Mouse (Mus musculus): ENCODE results near the gene Ccdc130. TPM values are rescaled to one million over a fixed set of nuclear protein-coding genes. Genes with fewer than 3 reads are reported as not detected.

Ccdc130 gene
- polyA plus RNA-seq, 3 experiments from 2014 or later = 40.4 to 53.7 (median 44.6) TPM

DNA sequence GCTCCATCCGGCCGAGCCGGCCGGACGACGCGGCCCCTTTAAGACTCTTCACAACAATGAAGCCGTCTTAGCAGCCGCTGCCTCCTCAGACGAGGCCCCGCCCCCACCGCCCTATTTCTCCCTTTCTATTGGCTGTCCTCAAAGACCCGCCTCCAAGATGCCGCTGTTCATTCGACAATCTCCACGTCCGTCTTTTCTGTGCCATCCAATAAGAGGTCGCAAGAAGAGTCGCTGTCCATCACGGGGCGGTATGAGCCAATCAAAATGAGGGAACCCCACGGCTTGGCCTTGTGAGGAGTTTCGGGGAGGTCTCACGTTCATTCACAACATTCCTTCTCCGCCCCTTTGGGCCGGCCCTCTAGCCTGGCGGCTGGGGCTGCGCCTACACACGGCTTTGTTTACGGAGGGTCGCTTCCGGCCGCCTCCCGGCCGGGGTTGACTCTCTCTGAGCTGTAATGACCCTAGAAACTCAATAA lies 33.1 kb downstream of the Ccdc130 start, which contains the start of gene Zswim4:
Zswim4 (minus strand) TSS at position 58 of the 476 bp plus-strand sequence.
- ATAC-seq = peak; percentile 99

DNA sequence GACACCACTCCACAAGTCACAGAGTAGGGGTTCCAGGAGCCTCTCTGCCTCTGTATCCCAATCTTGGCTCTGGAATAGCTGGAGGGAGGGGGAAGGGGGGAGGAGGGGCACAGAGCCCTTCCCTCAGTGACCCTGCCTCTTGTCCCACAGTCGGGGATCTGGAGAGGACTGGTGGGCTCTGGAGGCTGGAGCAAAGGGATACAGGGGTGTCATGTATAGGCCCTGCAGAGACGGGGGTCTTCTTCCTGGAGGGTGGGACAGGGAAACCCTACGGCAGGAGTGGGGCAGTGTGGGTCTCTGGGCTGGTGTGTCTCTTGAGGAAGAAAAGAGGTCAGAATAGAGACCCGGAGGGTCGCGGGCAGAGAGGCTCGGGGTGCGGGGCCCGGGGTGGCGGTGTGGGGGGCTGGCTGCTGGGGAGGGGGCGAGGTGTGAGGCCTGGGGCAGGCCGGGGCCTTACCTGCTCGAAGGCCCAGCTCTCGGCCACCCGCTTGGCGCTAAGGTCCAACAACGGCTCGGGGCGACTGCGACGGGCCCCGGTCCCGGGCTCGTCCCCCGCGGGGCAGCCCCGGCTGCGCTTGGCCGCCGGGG lies 33.7 kb downstream of the Ccdc130 start:
- ATAC-seq = no peak

DNA sequence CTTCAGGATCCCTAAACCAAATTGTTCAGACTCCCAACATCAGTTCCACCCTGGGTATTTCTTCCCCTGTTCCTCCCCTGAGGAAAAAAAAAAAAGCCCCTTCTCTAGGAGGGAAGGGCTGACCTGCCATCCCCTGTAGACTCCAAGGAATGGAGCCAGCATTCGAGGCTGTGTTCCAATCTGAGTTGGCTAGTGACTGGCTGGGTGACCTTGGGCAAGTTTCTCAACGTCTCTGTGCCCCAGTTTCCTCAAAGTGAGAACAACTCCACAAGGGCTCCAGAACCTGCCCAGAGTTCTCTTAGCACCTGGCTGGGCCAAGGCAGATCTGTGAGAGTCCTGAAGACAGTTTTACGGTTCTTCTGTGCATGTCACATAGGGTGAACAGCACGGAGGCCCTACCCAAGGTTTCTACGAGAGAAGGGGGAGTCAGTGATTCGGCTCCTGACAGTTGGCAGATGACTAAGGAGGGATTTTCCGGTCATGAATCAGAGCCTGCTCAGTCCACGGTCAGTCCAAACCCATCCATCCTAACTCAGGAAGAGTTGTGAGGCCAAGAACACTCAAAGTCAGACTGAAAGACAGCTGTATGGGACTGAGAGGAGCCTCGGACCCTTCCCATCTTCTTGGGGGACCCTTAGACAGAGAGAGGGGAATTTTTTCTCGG lies 34.3 kb downstream of the Ccdc130 start:
- no peak for ATAC-seq

DNA sequence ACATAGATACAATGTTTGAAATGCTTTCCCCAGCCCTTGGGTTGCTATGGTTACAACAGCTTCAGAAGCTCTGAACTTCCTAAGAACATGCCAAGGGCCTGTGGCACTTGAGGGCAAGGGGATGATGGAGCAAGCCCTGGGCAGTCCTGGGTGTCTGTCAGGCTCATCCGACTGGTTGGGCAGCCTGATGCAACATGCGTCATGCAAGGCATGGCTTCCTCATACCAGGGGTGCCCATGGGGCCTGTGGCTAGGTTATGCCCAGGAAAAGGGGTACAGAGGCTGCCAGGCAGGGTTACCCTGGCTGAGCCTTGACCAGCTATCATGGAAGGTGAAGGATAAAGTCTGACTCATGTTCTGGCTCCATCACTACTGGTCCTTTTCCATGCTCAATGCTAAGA lies 37.1 kb downstream of the Ccdc130 start:
- ATAC-seq = no peak

DNA sequence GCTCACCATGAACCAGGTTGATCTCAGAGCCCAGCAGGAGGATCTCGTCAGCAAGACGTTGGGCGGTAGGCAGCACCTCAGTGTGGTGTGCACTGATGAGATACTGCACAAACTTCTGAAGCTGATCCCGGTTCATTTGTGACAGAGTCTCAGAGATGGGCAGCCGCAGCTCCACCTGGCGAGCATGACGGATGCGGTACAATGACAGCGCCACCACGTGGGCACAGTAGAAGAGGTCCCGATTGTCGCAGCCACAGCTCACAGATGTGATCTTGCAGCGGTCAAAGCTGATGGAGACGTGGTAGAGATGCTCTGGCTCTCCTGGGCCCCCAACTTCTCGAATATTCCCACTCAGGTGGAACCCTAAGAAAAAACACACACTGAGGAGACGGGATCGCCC lies 39.4 kb downstream of the Ccdc130 start:
- ATAC-seq = no peak

DNA sequence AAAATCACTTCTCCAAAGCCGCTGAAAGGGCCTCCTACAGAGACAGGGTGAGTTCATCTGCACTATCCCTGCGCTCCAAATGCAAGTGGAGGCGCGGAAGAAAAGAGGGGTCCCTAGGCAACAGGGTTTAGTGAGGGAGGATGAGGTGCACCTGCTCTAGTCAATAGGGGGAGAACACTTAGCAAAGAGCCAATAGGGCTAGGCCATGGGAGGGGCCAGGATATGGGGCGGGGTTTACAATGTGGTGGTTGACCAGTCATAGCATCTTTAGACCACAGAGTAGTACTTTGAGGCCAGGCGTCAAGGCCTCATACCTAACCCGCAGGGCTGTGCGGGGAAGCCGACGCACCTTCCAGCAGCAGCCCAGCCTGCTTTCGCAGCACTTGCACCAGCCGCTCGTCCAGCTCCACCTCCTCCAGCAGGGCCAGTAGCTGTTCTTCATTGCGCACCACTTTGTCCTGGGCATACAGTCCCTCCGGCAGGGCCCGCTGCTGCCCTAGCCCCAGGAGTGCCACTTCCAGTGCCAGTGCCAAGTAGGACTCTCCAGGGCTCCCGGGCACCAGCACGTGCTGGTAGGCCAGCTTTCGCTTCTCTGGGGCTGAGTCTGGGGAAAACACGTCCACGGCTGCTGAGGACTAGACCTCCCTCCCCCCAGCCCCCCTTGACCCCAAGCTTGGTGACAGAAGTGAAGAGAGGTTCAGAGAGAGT lies 46.7 kb downstream of the Ccdc130 start:
- ATAC-seq = no peak

DNA sequence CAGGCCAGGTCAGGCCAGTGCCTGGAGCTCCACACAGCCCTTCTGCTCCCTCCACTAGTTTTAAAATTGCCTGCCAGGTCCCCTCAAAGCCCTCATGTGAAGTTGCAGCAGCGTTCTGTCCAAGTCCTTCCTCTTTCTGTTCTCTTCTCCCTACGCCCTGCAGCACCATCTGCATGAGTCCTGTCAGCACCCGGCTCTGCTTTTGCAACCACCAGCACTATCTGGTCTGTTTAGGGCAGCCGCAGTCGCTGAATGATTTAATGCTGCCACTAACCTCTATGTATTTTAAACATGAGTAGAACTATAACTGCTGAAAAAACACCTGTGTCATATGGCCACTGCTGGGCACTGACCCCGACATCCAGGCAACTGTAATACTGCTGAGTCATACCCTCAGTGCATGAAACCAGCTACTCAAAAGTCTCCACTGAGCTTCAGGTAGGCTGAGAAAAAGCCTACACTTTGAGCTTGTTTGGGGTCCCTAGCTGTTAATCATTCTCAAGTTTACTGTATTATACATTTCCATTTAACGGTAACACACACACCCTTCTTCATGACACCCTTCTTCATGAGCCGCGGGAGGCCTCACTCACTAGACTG lies 47.5 kb downstream of the Ccdc130 start:
- ATAC-seq = no peak

DNA sequence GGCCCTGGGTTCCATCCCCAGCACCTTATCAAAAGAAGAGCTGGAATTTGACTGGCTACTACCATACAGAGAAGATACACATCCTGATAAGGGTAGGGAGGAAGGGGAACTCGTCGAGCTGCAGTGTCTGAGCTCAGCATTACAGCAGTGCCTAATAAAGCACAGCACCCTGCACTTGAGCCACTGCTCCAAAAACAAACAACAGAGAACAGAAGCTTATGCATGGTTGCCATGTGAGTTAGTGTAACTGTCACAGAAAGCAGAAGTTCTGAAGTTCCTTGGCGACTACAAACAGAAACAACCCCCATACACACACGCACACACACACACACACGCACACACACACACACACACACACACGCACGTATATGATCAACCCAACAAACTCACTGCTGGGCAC lies 50.1 kb downstream of the Ccdc130 start:
- no peak for ATAC-seq

DNA sequence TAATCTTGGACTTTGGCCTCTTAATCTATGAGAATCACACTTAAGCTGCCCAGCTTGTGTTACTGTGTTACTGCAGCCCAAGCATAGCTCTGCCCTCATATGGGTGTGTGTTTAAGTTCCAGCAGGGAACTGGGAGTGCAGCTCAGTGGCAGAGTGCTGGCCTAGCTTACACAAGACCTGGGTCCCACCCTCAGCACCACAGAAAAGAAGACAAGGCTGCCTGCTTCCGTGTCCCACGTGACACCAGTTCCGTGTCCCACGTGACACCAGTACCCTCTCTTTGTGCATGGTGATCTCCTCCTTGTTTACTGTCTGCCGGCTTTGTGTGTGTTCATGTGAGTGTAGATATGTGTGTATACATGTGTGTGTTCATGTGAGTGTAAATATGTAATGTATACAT lies 52.0 kb downstream of the Ccdc130 start:
- ATAC-seq = no peak

DNA sequence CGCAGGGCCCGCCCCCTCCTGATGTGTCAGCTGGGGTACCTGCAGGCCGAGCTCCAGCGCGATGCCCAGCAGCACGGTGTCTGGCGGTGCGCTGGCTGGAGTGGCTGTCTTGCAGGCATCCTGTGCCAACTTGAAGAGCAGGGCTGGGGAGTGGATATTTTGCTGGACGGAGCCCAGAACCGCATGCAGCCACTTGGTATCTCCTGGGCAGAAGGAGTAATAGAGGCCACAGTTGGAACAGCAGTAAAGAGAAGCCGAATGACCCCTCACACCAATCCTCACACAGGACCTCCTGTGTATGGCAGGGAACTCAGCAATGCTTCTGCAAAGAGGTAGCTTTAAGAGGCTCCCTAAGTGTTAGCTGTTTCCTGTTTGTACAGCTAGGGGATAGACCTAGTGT lies 53.0 kb downstream of the Ccdc130 start:
- ATAC-seq = no peak

DNA sequence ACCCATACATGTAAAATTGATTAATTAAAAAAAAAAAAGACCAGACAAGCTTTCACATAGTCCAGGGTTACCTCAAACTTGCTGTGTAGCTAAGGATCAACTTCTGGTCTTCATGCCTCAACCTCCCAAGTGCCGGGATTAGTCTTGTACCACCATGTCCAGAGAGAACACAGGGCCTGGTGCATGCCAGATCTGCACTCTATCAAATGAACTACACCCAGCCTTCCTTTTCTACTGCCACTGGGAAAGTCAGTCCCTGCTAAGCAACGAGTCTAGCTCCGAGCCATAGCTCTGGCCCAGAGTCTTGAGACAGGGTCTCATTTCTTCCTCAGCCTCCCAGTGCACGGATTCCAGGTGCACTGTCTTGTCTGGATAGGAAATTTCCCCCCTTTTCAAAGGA lies 56.9 kb downstream of the Ccdc130 start:
- no peak for ATAC-seq

DNA sequence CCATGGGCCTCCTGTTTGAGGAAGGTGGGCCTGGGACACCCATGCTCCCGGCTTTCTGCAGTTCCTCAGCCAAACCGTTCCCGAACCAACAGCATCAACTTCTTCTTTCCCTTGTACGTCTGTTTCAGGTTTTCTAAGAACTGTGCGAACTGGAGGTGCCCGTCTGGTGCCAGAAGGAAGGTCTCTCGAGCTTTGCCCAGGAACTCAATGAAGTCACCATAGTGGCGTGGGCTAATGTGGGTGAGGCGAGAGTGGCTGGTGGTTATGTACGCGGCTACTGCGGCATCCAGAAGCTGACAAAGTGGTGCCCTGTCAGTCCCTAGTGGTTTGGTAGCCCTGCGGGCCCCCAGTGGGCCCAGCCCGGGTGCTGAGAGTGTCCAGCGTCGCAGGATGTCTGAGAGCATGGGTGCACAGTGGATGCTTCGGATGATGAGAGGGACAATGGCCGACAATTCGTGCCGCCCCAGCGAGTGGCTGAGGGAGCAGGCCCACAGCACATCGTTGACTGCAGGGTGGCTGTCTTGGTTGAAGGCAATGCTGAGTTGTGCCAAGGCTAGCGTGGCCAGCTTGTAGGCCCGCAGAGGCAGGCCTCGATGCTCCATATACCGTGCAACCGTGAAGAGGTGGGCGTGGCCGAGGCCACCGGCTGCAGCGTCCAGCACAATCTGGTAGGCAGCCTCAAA lies 58.2 kb downstream of the Ccdc130 start:
- ATAC-seq = no peak

DNA sequence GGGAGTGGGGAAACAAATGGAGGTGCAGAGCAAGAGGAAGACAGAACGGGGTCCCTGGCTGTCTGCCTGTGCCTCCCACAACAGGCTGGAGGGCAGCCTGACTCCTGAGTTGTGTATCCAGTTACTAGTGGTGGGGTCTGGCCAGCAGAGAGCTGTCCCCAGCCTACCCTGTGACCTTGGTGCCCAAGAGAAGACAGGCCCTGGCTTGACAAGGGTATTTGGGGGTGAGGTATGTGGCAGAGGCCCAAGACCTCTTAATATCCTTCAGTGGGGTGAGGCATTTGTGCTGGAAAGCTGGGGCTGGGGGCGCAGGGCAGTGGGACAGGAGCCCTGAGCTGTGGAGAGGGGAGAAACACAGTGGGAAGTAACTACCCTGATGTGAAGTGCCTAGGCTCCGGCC lies 59.0 kb downstream of the Ccdc130 start:
- ATAC-seq = no peak

DNA sequence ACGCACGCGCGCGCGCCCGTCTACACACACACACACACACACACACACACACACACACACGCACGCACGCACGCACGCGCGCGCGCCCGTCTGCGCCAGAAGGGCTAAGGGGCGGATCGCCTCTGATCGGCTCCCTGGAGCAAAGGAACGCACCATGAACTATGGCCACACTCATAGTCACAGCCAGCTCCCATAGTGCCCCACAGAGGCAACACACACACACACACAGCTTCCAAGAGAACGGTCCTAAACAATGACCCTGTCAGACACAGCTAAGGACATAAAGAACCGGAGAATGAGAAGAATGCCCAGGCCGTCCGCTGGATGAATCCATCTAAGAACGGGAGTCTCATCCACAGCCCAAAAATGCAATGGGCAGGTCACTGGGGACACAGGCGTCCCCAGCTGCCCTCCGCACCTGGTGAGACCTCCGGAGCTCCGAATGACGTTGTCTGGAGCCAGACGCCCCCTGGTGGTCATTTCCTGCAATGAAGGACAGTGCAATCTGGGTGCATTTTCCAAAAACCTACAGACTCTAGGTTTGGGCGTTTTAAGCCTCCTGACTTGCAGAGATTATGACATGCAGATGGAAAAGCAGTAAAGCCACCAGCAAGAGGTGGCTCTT lies 59.9 kb downstream of the Ccdc130 start:
- ATAC-seq = peak; percentile 72

DNA sequence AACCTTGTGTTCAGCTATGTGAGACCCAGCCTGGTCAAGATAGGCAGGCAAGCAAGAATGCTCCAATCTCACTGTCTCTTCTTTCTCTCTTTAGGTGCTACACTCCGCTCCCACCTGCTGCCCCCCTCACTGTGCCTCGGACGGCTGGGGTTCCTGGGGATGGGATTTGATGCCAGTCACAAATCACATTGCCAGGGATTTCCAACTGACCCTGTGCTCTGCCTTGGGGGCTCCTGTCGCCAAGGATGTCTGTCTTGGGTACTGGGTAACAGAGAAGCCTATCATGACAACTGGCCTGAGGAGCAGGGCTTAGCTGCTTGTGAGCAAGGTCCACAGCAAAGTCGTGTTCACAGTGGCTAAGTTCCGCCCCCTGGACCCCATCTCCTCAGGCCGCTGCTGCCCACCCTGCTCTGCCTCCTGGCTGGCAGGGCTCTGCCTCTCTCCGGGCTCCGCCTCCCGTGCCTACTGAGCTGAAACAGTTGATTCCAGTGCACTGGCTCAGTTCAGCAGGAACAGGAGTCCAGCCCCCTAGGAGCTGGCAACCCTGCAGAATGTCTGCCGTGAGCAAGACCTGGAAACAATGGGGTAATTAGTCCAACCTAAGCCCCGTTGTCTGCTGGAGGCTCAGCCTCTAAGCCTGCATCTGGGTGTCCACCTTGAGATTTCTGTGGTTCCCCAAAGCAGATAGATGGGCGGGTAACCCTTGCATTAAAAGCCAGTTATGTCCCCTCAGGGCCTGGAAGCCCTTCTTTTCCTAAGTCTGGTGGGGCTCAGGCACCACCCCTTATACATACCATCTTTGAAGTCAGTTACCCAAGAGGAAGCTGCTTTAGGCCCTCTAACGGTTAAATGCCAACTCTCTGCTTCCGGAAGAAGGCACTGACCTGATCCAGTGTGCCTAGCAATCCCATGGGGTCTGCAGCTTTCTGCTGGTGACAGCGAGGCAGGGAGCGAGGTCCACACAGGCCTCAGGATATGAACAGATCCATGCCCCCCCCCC lies 61.5 kb downstream of the Ccdc130 start:
- ATAC-seq = no peak

DNA sequence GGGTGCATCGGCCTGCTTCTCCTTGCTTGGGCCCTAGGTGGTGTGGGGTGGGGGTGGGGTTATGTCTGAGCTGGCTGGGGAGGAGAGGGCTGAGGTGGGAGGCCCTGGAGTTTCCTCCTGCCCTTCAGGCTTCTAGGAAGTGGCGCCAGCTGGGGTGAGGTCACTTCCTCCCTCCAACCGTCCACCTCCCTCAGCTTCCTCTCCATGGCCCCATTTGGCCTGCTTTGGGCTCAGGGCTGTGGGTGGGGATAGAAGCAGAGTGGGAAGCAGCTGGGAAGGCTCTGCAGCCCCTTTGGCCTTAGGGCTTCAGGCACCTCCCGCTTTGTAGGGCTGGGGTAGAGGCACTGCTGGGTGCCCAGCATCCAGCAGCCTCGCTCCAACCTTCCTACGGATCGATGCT lies 62.4 kb downstream of the Ccdc130 start:
- no peak for ATAC-seq

Other genes with a start within 250 kb of the Ccdc130 start
- 1 to 10 TPM; 1.6 to 3.7 (median 2.8) TPM for gene Palm3, start 248.9 kb downstream of the Ccdc130 start, polyA plus RNA-seq (2017; shearing (Covaris generic))
- gene Il27ra, start 227.8 kb downstream of the Ccdc130 start, polyA plus RNA-seq (2017; shearing (Covaris generic)) = 100 to 1,000 TPM; 188 to 350 (median 272) TPM
- gene Rln3, start 225.4 kb downstream of the Ccdc130 start, polyA plus RNA-seq (2017; shearing (Covaris generic)) = 10 to 100 TPM; 21.2 to 34.2 (median 31.9) TPM
- 1 to 10 TPM in 1 of 3 experiments, under 1 TPM in 2; 0.53 to 1.4 (median 0.91) TPM for gene Gm10643, start 205.2 kb downstream of the Ccdc130 start, polyA plus RNA-seq (2017; shearing (Covaris generic))
- gene Rfx1, start 203.5 kb downstream of the Ccdc130 start, polyA plus RNA-seq (2017; shearing (Covaris generic)) = 10 to 100 TPM in 2 of 3 experiments, 1 to 10 TPM in 1; 9.4 to 13.2 (median 13.2) TPM
- gene Dcaf15, start 165.6 kb downstream of the Ccdc130 start, polyA plus RNA-seq (2017; shearing (Covaris generic)) = 10 to 100 TPM; 16.6 to 20.0 (median 18.6) TPM
- gene Podnl1, start 144.4 kb downstream of the Ccdc130 start, polyA plus RNA-seq (2017; shearing (Covaris generic)) = 10 to 100 TPM in 1 of 3 experiments, 1 to 10 TPM in 2; 8.5 to 32.9 (median 8.7) TPM
- gene Cc2d1a, start 122.4 kb downstream of the Ccdc130 start, polyA plus RNA-seq (2017; shearing (Covaris generic)) = 10 to 100 TPM; 13.9 to 24.2 (median 21.3) TPM
- 1 to 10 TPM in 2 of 3 experiments, not detected in 1; 1.5 to 1.6 TPM for gene 4930432K21Rik, start 122.4 kb downstream of the Ccdc130 start, polyA plus RNA-seq (2017; shearing (Covaris generic))
- not detected for gene Nanos3, start 85.2 kb downstream of the Ccdc130 start, polyA plus RNA-seq (2017; shearing (Covaris generic))
- 1 to 10 TPM; 2.9 to 4.8 (median 4.4) TPM for gene Zswim4, start 33.3 kb downstream of the Ccdc130 start, polyA plus RNA-seq (2017; shearing (Covaris generic))
- gene D8Ertd738e, start 20.7 kb downstream of the Ccdc130 start, polyA plus RNA-seq (2017; shearing (Covaris generic)) = 100 to 1,000 TPM; 351 to 392 (median 390) TPM
- gene Mri1, start 13.1 kb downstream of the Ccdc130 start, polyA plus RNA-seq (2017; shearing (Covaris generic)) = 10 to 100 TPM in 2 of 3 experiments, 1 to 10 TPM in 1; 7.2 to 34.3 (median 25.2) TPM
- 1 to 10 TPM; 3.4 to 8.2 (median 8.2) TPM for gene Cacna1a, start 118.1 kb upstream of the Ccdc130 start, polyA plus RNA-seq (2017; shearing (Covaris generic))